Mouse (Mus musculus) lung, postnatal 0 days (tissue): ENCODE measurements around the gene Uqcr11.

Source experiments
- CTCF ChIP-seq: IDR thresholded peaks from 2 replicates; pipeline ENCODE4 v1.5.1; 2016; ENCODE audit warnings: antibody characterized with exemption, mild to moderate bottlenecking
- EP300 ChIP-seq: IDR thresholded peaks from 2 replicates; pipeline ENCODE4 v1.6.1; 2016; ENCODE audit warnings: antibody characterized with exemption, mild to moderate bottlenecking, control low read depth

- TF ChIP-seq CTCF (no peak), EP300 (no peak)
Measured at GRCm38 (mm10) chr10:80450599-80450998, 44.0 kb upstream of the Uqcr11 start.
